8 mouse cellular contexts compared by ENCODE assay signal in the genomic region with DNA sequence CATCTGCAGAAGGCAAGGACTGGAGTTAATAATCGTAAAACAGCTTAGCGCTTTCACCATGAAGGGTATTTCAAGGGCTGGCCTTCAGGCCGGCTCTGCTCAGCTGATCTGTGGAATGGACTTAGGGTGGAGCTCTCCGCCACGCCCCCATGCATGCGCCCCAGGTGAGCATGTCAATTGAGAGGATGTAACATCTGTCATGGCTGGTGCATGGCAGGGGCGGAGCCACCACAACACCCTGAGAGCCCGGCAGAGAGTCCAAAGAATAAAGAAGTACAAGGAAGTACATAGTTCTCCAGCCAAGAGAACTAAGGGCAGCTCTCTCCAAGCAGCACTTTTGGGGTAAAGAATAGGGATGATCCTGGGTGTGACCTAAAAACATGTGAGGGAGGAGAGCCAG. TPM values are rescaled to one million over a fixed set of nuclear protein-coding genes. Genes with fewer than 3 reads are reported as not detected.
DNase-seq lines count a peak whose midpoint lies in the region; ATAC-seq and TF ChIP-seq lines count a peak whose summit lies in the region.
"Had no signal": no experiment of that assay in that cellular context is flagged by ENCODE, and none has a peak within 500 bp of the region (broad histone marks: within the 10 kb centered on the region; RNA-seq: fewer than 3 reads in every experiment).

No protein-coding gene starts in this region.

- peaks cover 9% of the 10 kb centered on the region; the same call in 1 of the 2 replicates for H3K4me1 ChIP-seq in spleen, adult 2 months (ENCODE audit: control insufficient read depth, insufficient read depth, insufficient read length)
- H3K4me1 ChIP-seq in limb, embryonic 10.5 days = peaks cover 14% of the 10 kb centered on the region

- peak; percentile 65 to 67 for DNase-seq in B cell, adult 2 months
- DNase-seq in ES-CJ7 (ENCODE audit: low read depth, low spot score) = peak; percentile 82
- peak; percentile 60 for DNase-seq in kidney, adult 9 months
- DNase-seq in spleen, adult 2 months (ENCODE audit: low read depth in 1 of 2, low spot score in 2 of 2) = peak in 1 of 2 experiments; percentile 57
- DNase-seq in limb, embryonic 10.5 days (ENCODE audit: low spot score) = no peak
- no peak for DNase-seq in left cerebral cortex, adult 11 months (ENCODE audit: low spot score)

- peak overlapping the region; percentile 37; the same call in 1 of the 2 replicates for H3K4me3 ChIP-seq in spleen, adult 2 months (ENCODE audit: extremely low read depth, insufficient read depth, insufficient read length)
- H3K4me3 ChIP-seq in limb, embryonic 10.5 days = no peak overlapping the region
- H3K4me3 ChIP-seq: forebrain, embryonic 13.5 days had no signal

- peak overlapping the region; percentile 69 for H3K27ac ChIP-seq in spleen, adult 2 months (ENCODE audit: insufficient read depth, low read length)
- no peak overlapping the region for H3K27ac ChIP-seq in limb, embryonic 10.5 days
- H3K27ac ChIP-seq: forebrain, embryonic 13.5 days had no signal

- no peak for ATAC-seq in frontal cortex, adult (ENCODE audit: low TSS enrichment)
- ATAC-seq: forebrain, embryonic 13.5 days had no signal

- no peak for TF ChIP-seq CTCF in spleen, adult 2 months (IDR thresholded peaks at IDR 0.05; ENCODE audit: extremely low read depth, insufficient read depth, insufficient read length, insufficient replicate concordance)

- H3K36me3 ChIP-seq in spleen, adult 2 months (ENCODE audit: control insufficient read depth, insufficient read depth, low read length) = no peaks in the 10 kb centered on the region
- peaks cover 24% of the 10 kb centered on the region for H3K36me3 ChIP-seq in limb, embryonic 10.5 days

- H3K9me3 ChIP-seq in limb, embryonic 10.5 days (replicated peaks) = no peaks in the 10 kb centered on the region
- H3K9me3 ChIP-seq: forebrain, embryonic 13.5 days had no signal

- TF ChIP-seq POLR2A in spleen, adult 2 months (IDR thresholded peaks at IDR 0.05; ENCODE audit: low read depth, low read length) = no peak

- WGBS in spleen, adult 2 months = 51% methylated on average over 8 of the region's 8 CpGs
- WGBS in limb, embryonic 10.5 days = 89% methylated on average over 8 of the region's 8 CpGs

- no peaks in the 10 kb centered on the region for H3K27me3 ChIP-seq in spleen, adult 2 months (ENCODE audit: control insufficient read depth, insufficient read depth, low read length)
- no peaks in the 10 kb centered on the region for H3K27me3 ChIP-seq in limb, embryonic 10.5 days (ENCODE audit: low read depth, poor library complexity, severe bottlenecking)
- H3K27me3 ChIP-seq: forebrain, embryonic 13.5 days had no signal

RNA-seq across cellular contexts. Expression of a gene that starts 48.9 kb away (rescaled TPM):
- polyA plus RNA-seq in spleen, adult 2 months (2012; rRNA removed) = 11.0 and 12.3 TPM in 2 replicates
- 51.7 and 52.3 TPM in 2 replicates for polyA plus RNA-seq in limb, embryonic 10.5 days (2016; fragmentation: Nextera tagmentation; extraction: Ambion mirVana)

RNA-seq across cellular contexts. Expression of a gene that starts 58.7 kb away (rescaled TPM):
- polyA plus RNA-seq in spleen, adult 2 months (2012; rRNA removed) = 23.1 and 23.3 TPM in 2 replicates
- polyA plus RNA-seq in limb, embryonic 10.5 days (2016; fragmentation: Nextera tagmentation; extraction: Ambion mirVana) = 65.1 and 67.5 TPM in 2 replicates

Comparison
In these comparisons a context has a peak if more than half of its experiments do, and no peak if none do; other contexts are left out.
1. DNase-seq: peak in B cell, adult 2 months (2 of 2), ES-CJ7 (single experiment) and kidney, adult 9 months (single experiment); none in limb, embryonic 10.5 days (single experiment) and left cerebral cortex, adult 11 months (single experiment).